Mouse (Mus musculus): ENCODE results near the gene Ankrd33b.

DNA sequence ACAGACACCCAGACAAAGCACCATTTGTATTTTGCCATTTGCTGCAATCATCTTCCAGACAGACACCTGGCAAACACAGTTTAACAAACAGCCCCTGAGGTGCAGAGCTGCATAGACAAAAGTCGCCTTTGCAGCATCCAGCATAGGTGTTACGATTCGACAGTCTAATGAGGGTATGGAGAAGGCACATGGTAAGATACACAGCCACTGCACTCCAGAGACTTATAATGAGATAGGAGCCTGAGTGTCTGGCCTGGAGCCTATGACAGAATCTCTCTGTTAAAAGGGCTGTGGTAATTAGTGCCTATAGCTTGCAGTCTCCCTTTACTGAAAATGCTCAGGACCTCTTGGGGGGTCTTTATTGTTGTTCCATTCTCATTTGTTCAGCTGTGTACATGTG is 116.8 kb downstream of the Ankrd33b start:
- TF ChIP-seq POLR2A (IDR thresholded peaks at IDR 0.05; ENCODE audit: low read depth, low read length) (no peak), CTCF (IDR thresholded peaks at IDR 0.05; ENCODE audit: extremely low read depth, insufficient read depth, insufficient read length, insufficient replicate concordance) (no peak)
